Mouse (Mus musculus) monocyte, adult 5-6 weeks (primary cell): ENCODE results near the gene Cnga3. TPM values are rescaled to one million over a fixed set of nuclear protein-coding genes. Genes with fewer than 3 reads are reported as not detected.

Experiments used
- ATAC-seq: fragments of 153-309, 156-312 bp; replicated peaks from 2 replicates; pipeline ENCODE4 v1.8.0; 2017; ENCODE audit warnings: mild to moderate bottlenecking; ENCODE audit not compliant: low TSS enrichment, insufficient number of reproducible peaks, severe bottlenecking, poor library complexity, low FRiP score
- total RNA-seq: library from RNA; stranded (forward); fragments of 200-1000, 200-491, 200-594 nt; gene quantifications from 3 replicates; pipeline ENCODE4 v1.2.3, GENCODE M21; 2017

The Cnga3 gene
- total RNA-seq = not detected in 3 replicates

- no peak for ATAC-seq
Measured at GRCm38 (mm10) chr1:37214144-37214543, at the start of gene Cnga3. Cnga3 (plus strand) TSS chr1:37214434.

GRCm38 (mm10) chr1:37166066-37166465 lies 48.2 kb upstream of the Cnga3 start:
- no peak for ATAC-seq

GRCm38 (mm10) chr1:37167918-37168317 lies 46.3 kb upstream of the Cnga3 start:
- ATAC-seq = no peak

GRCm38 (mm10) chr1:37177874-37178273 lies 36.4 kb upstream of the Cnga3 start:
- no peak for ATAC-seq

GRCm38 (mm10) chr1:37179852-37180251 lies 34.4 kb upstream of the Cnga3 start:
- no peak for ATAC-seq

- ATAC-seq = no peak
Measured at GRCm38 (mm10) chr1:37187050-37187449, 27.2 kb upstream of the Cnga3 start.

- ATAC-seq = no peak
Measured at GRCm38 (mm10) chr1:37194607-37195006, 19.6 kb upstream of the Cnga3 start.

GRCm38 (mm10) chr1:37201406-37201805 lies 12.8 kb upstream of the Cnga3 start:
- ATAC-seq = no peak

GRCm38 (mm10) chr1:37207743-37208142 lies 6.5 kb upstream of the Cnga3 start:
- no peak for ATAC-seq

- no peak for ATAC-seq
Measured at GRCm38 (mm10) chr1:37212375-37212774, 1.9 kb upstream of the Cnga3 start.

GRCm38 (mm10) chr1:37218386-37218785 lies 4.2 kb downstream of the Cnga3 start:
- no peak for ATAC-seq

GRCm38 (mm10) chr1:37219593-37219992 lies 5.4 kb downstream of the Cnga3 start:
- ATAC-seq = no peak

GRCm38 (mm10) chr1:37220134-37220907 lies 6.1 kb downstream of the Cnga3 start:
- ATAC-seq = no peak

GRCm38 (mm10) chr1:37222002-37222401 lies 7.8 kb downstream of the Cnga3 start:
- ATAC-seq = no peak

- no peak for ATAC-seq
Measured at GRCm38 (mm10) chr1:37230404-37230803, 16.2 kb downstream of the Cnga3 start.

GRCm38 (mm10) chr1:37231295-37231701 lies 17.1 kb downstream of the Cnga3 start:
- no peak for ATAC-seq

- ATAC-seq = no peak
Measured at GRCm38 (mm10) chr1:37239045-37239635, 24.9 kb downstream of the Cnga3 start.

- ATAC-seq = no peak
Measured at GRCm38 (mm10) chr1:37242253-37242652, 28.0 kb downstream of the Cnga3 start.

GRCm38 (mm10) chr1:37246476-37246875 lies 32.2 kb downstream of the Cnga3 start:
- no peak for ATAC-seq

GRCm38 (mm10) chr1:37248406-37248805 lies 34.2 kb downstream of the Cnga3 start:
- ATAC-seq = no peak
